Mouse (Mus musculus): ENCODE data around the gene Ninj1.

DNA sequence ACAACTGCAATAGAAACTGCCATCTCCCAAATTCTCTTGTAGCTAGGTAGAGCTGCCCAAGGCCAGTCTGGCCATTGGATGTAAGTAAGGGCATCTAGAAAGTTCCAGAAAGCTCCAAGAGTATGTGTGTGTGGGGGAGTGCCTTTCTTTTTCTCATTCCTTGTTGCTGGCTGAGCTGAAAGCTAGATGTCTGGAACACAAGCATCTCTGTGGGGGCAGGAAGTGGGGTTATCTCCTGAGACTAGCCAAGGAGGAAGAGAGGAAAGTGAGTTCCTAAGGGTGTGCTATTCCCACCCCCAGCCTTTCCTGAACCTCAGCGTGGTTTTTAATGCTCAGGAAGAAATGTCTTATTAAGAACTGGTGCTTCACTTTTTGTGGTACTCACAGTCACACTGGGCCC lies 15.6 kb upstream of the Ninj1 start:
- no peak for TF ChIP-seq POLR2A (IDR thresholded peaks at IDR 0.05; ENCODE audit: borderline replicate concordance, extremely low read depth, low read depth, low read length)
- TF ChIP-seq CTCF (IDR thresholded peaks at IDR 0.05; ENCODE audit: insufficient read depth, low read length) = no peak

Measured in lung, adult 2 months (tissue).